Mouse (Mus musculus) G1E (cell line): ENCODE measurements at regions not wholly inside any gene's neighbourhood (a gene's known extent, or its start where the extent isn't known, plus 50 kb on each side); places are given as distances from the start of the nearest gene placed in this dataset.

Experiments used
- ATAC-seq: 2 replicates; pipeline ENCODE4 v1.8.0; 2016; ENCODE audit warnings: mild to moderate bottlenecking; ENCODE audit not compliant: insufficient number of reproducible peaks, poor library complexity, low FRiP score, severe bottlenecking; ENCODE audit errors: extremely low read depth
- DNase-seq: peaks from one replicate; pipeline ENCODE4 v3.0.0; 2012; ENCODE audit warnings: low spot score
- H3K27me3 ChIP-seq: 2 replicates; pipeline ENCODE4 v1.6.1; 2012; ENCODE audit warnings: mild to moderate bottlenecking, low read length, inconsistent platforms; ENCODE audit not compliant: insufficient read depth
- H3K36me3 ChIP-seq: replicated peaks from 2 replicates; pipeline ENCODE3; 2012; ENCODE audit warnings: mild to moderate bottlenecking, inconsistent platforms
- H3K4me1 ChIP-seq: 2 replicates; pipeline ENCODE4 v1.6.1; 2012; ENCODE audit warnings: low read depth, low read length, inconsistent platforms, mixed read lengths; ENCODE audit not compliant: insufficient read depth
- H3K4me3 ChIP-seq: 2 replicates; pipeline ENCODE4 v1.5.1; 2012; ENCODE audit warnings: low read depth, mild to moderate bottlenecking, inconsistent platforms, low read length, moderate library complexity, mixed read lengths
- H3K9me3 ChIP-seq: replicated peaks from 2 replicates; pipeline ENCODE4 v1.6.1; 2012; ENCODE audit warnings: inconsistent platforms
- CTCF ChIP-seq: IDR thresholded peaks from 2 replicates; pipeline ENCODE4 v1.5.1; 2012; ENCODE audit warnings: low read depth, low read length, inconsistent platforms, mixed read lengths
- GATA1 ChIP-seq: IDR thresholded peaks from 2 replicates; pipeline ENCODE4 v1.6.1; 2012; ENCODE audit warnings: borderline replicate concordance, low read length, inconsistent platforms, mixed read lengths
- GATA2 ChIP-seq: IDR thresholded peaks from 2 replicates; pipeline ENCODE4 v1.6.1; 2012; ENCODE audit warnings: low read depth, low read length, inconsistent platforms, borderline replicate concordance
- POLR2AphosphoS5 ChIP-seq: IDR thresholded peaks from 2 replicates; pipeline ENCODE4 v1.6.1; 2012; ENCODE audit warnings: low read depth, low read length, inconsistent platforms; ENCODE audit not compliant: insufficient replicate concordance
- TAL1 ChIP-seq: conservative IDR thresholded peaks from 2 replicates; pipeline ENCODE4 v1.6.1; 2012; ENCODE audit warnings: low read depth, low read length, inconsistent platforms, mixed read lengths

DNA sequence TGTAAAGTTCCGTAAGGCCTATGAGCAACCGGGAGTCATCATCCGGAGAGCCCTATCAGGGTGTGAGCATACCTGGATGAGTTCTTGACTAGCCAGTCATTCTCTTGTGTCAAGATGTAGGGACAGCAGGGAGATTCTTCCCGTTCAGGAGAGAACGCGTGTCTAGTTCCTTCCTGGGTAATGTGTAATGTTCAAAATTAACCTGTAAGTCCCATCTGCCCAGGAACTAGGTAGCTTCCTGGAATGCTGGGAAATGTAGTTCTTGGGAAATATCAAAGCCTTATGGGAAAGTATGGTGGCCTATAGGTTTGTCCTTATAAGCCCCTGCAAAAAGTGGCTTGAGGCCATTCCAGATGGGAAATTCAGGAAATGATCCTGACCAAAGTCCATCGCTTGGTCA is 222.0 kb downstream of the Gm10260 start:
- Histone ChIP-seq H3K4me3 (no peak overlapping the region), H3K36me3 (no peaks in the 10 kb centered on the region), H3K4me1 (no peaks in the 10 kb centered on the region), H3K27me3 (peaks cover 33% of the 10 kb centered on the region), H3K9me3 (no peaks in the 10 kb centered on the region)
- DNase-seq (no peak), ATAC-seq (no peak)
- TF ChIP-seq GATA2 = no peak
- TF ChIP-seq GATA1 = no peak
- no peak for TF ChIP-seq TAL1
- TF ChIP-seq CTCF = no peak
- TF ChIP-seq POLR2AphosphoS5 = no peak

DNA sequence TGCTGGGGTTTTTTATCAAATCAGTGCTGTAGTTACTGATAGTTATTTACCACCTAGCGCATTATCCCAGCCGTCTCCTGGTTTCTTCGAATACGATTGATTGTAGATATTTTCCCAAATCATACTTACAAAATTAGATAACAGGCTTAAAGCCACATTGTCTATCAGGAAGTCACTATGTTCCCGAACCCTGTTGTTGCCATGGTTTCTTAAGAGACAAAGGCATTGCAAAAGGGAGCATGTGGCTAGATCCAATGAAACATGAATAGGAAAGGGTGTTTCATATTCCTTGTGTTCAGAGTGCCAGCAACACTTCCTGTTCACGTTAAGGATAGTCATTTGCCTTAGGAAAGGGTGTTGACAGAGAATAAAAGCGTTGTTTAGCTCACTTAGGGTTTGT is 222.7 kb downstream of the Gm10260 start:
- ATAC-seq = no peak
- Histone ChIP-seq H3K4me1 (no peaks in the 10 kb centered on the region), H3K4me3 (no peak overlapping the region), H3K27me3 (peaks cover 33% of the 10 kb centered on the region), H3K9me3 (no peaks in the 10 kb centered on the region), H3K36me3 (no peaks in the 10 kb centered on the region)
- TF ChIP-seq GATA2 (no peak), GATA1 (no peak), POLR2AphosphoS5 (no peak), TAL1 (no peak), CTCF (no peak)
- DNase-seq = no peak

DNA sequence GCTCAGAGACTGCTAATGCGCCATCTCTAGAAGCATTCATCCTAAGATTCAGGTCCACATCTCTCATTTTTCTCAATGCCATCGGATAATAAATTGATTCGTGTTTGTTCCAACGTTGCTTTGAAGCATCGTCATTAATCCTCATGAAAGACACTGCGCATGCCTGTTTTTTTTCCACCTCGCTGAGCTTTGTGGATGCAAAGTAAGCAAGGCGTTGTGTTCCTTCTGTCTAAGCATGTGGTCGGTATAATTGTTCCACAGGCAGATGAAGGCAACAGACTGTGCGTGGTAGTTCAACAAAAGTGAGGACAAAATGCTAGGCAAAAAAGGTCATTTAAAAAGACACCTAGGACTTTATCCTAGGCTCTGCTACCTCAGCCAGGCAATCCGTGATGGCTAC is 223.2 kb downstream of the Gm10260 start:
- TF ChIP-seq POLR2AphosphoS5 (no peak), TAL1 (no peak)
- H3K4me1 ChIP-seq = no peaks in the 10 kb centered on the region
- H3K4me3 ChIP-seq = no peak overlapping the region
- DNase-seq (no peak), ATAC-seq (no peak)
- no peaks in the 10 kb centered on the region for H3K9me3 ChIP-seq
- H3K36me3 ChIP-seq = no peaks in the 10 kb centered on the region
- peaks cover 30% of the 10 kb centered on the region for H3K27me3 ChIP-seq

DNA sequence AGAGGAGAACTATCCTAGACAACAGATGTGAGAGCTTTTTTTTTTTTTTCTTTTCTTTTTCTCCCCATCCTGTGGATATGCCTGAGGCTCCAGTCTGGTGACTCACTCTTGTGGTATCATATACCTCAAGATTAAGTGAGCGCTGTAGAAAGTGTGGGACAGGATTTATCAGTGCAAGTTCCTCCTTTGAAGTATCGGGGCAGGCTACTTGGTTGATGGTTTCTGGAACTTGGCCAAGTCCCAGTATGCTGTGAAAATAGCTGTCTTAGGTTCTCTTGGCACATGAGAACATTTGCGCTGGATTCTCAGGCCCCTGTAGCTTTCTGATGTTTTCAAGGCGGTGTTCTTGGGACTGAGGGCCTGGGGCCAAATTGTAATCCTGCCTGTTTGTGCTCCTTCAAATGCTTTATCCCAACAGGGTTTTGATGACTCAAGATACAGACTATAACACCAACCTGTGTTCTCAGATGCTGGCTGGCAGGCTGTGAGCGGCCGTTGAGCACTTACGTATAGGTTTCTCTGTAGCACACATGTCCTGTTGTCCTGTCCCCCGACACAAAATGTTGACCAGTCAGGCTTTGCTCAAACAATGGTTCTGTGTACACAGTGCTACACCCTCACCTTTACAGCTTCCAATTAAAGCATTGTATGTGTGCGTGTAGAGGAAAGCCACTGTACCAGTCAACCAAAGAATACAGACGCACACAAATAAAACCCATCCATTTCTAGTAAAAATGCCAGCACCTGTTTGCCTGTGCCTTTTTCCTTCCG is 226.4 kb downstream of the Gm10260 start:
- Histone ChIP-seq H3K36me3 (no peaks in the 10 kb centered on the region), H3K27me3 (peaks cover 37% of the 10 kb centered on the region), H3K4me3 (no peak overlapping the region), H3K4me1 (no peaks in the 10 kb centered on the region), H3K9me3 (no peaks in the 10 kb centered on the region)
- ATAC-seq (no peak), DNase-seq (no peak)
- TF ChIP-seq CTCF (no peak), GATA1 (no peak), TAL1 (no peak), GATA2 (no peak), POLR2AphosphoS5 (no peak)

DNA sequence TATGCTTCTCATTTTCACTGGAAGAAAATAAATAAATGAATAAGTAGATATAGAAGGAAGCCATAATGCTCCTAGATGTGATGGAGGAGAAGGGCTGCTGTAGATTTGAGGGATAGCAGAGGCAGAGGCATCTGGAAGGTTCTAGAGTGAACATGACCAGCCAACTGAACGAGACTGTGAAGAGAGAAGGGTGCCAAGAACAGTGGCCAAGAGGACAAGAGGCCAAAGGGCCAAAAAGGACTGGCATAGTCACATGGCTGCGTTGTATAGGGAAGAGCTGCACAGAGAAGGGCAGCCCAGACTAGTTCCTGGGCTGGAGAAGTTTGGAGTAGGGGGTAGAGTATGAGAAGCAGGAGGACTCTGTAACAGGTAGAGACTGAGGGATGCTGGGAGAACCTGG is 229.3 kb downstream of the Gm10260 start:
- TF ChIP-seq POLR2AphosphoS5 = no peak
- no peak for TF ChIP-seq GATA1
- TF ChIP-seq TAL1 = no peak
- no peak for TF ChIP-seq GATA2
- TF ChIP-seq CTCF = no peak
- H3K9me3 ChIP-seq = no peaks in the 10 kb centered on the region
- no peak overlapping the region for H3K4me3 ChIP-seq
- no peak for DNase-seq
- peaks cover 29% of the 10 kb centered on the region for H3K27me3 ChIP-seq
- H3K4me1 ChIP-seq = no peaks in the 10 kb centered on the region
- no peak for ATAC-seq
- no peaks in the 10 kb centered on the region for H3K36me3 ChIP-seq

DNA sequence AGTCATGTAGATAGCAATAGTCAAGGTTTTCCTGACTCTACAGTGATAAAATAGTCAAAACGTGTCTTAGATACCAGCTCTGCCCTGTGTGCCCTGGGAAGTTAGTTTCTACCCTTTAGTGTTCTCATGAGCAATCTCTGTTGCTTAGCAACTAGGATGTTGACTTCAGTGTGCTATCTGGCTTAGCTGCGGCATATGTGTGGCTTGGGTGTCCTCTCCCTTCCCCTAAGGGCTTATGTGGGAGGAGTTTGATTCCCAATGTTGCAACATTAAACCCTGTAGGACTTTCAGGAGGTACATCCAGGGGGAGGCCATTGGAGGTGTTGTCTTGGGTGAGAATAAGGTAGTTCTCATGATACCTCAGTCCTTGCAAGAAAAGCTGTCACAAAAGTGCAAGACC is 229.9 kb downstream of the Gm10260 start:
- ATAC-seq (no peak), DNase-seq (no peak)
- Histone ChIP-seq H3K9me3 (no peaks in the 10 kb centered on the region), H3K4me1 (no peaks in the 10 kb centered on the region), H3K4me3 (no peak overlapping the region), H3K36me3 (no peaks in the 10 kb centered on the region), H3K27me3 (peaks cover 31% of the 10 kb centered on the region)
- TF ChIP-seq GATA1 (no peak), GATA2 (no peak), CTCF (no peak), POLR2AphosphoS5 (no peak), TAL1 (no peak)

DNA sequence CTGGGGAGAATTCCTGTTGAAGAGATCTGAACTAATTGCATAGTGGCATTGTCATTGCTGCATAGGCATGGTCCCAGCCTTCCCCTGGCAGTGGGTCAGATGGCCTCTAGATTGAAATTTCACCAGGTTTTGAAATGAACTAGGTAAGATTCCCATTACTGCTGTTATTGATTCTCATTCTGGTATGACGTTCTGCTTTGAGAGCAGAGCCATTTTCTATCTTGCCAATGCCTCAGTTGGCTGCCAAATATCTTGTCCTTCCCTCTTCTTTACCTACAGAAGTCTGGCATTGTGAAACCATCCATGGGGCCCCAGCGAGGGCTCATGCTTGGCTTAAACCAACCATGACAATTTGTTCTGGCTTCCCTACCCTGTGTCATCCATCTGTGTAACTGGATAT is 232.5 kb downstream of the Gm10260 start:
- Histone ChIP-seq H3K36me3 (no peaks in the 10 kb centered on the region), H3K27me3 (peaks cover 30% of the 10 kb centered on the region), H3K4me1 (no peaks in the 10 kb centered on the region), H3K9me3 (no peaks in the 10 kb centered on the region), H3K4me3 (no peak overlapping the region)
- TF ChIP-seq CTCF = no peak
- TF ChIP-seq TAL1 = no peak
- TF ChIP-seq GATA2 = no peak
- no peak for TF ChIP-seq POLR2AphosphoS5
- no peak for TF ChIP-seq GATA1
- ATAC-seq = no peak
- no peak for DNase-seq
